Mouse (Mus musculus) urinary bladder, postnatal 14 days (tissue): ENCODE results near the gene Cpne4.

Source experiments
- DNase-seq: peaks from one replicate; pipeline ENCODE4 v3.0.0; 2021; ENCODE audit warnings: low spot score

Gene Cpne4

DNA sequence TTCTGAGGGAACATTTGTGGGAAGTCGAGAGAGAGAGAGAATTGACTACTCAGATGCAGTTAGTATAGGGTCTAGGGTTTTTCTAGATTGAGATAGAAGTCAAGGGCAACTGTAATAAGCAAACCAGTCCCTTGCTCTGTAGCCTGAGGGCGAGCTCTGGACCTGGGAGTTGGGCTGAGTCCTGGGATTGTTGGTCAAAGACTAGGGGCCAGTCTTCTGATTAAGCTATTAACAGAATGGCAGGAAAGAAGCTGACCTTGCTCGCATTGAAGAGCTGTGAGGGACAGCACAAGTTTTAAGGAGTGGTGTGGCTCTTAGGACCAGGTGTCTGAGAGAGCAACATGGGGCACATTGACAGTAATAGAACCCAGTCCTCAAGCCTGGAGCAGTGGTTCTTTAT is 140.0 kb downstream of the Cpne4 start:
- no peak for DNase-seq

DNA sequence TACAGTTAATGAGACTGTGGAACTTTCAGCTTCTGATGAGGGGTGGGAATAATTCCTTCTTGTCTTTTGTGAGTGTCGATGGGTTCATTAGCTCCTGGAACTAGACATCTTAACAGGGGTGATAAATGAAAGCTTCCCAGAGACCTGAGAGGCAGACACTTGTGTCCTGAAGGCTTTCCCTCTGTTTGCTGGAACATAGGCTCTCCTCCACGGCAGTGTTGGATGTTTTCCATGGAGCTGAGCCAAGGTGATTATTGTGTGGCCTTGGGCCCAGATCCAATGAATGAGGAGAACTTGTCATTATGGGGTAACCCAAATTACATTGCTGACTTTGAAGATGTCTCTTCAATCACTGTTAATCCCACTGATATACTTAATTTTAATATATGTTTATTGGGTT is 146.1 kb downstream of the Cpne4 start:
- DNase-seq = no peak

DNA sequence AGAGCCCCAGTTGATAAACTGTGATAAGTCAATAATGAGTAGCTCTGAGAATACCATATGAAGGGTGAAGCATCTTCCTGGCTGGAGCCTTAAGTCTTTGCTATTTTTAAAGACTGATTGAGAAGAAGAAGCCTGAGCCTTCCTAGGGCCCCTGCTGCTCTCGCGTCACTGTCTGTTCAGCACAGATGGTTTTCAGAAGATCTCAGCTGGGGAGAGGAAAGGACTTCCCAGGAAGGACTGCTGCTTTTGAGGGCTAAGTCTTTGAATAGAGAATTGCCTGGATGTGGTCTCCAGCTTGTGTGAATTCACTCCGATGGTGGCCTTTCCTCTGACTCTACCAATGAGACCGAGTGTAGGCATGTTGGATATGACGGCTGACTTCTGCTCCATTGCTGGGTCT is 163.7 kb downstream of the Cpne4 start:
- DNase-seq = no peak

DNA sequence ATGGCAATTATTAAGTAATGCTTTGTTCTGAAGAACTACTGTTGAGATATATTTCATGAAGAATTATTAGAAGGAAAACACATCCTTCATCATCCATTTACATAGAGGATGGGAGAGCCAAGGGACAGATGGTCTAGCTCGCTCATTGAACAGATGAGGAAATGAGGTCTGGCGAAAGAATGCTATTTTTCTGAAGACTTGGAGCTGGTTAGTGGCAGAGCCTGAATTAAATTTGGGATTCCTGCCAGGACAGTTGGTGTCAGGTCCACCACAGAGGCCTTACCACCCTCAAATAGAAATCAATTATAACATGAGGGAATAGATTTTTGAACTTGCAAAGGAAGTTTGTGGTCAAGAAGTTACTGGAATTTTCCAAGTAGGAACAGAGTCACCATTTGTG is 178.2 kb downstream of the Cpne4 start:
- DNase-seq = no peak

DNA sequence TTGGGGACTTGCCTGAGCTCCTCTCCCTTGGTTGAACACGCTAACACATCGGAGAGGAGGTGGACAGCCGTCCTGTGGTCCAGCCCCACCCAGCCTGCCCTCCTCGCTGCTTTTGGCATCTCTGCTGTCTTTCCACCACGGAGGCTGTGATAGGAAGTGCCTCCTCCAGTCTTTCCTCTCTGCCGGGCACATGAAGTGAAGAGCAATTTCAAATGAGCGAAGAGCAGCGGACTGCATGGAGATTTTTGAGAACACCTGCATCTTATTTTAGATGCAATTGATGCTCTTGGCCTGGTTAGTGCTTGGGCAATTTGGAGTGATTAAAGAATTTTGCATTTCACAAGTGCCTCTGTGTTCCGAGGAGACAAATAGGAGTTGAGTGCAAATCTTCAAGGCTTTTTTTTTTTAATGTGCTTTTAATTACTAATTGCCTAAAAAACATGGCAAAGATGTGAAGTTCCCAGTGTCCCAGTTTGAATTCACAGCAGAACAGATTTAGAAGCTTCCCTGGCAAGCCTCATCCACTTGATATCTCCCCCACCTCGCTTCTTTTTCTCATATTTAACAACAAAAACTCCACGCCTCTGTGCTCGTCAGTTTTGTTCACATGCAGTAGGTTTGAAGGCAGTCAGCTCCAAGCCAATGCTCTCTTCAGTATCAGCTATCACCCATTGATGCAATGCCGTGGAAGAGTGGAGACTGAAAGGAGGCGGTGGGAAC is 195.7 kb downstream of the Cpne4 start:
- DNase-seq = no peak

DNA sequence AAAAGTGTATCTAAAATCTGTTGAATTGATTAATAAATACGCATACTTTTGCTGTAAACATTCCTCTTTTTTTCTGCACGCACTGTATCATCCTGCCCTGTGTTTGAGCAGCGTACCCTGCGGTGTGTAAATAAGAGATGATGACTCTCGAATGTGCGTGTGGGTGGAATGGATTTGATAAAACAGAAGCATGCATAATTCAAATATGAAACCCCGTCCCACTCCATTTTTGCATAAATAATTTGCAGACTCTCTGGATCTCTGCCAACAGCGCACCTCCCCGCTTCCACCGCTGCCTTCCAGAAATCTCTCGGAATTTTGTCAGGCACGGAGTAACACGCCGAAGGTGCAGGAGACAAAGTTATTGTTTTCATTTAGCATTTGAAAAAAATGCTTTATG is 208.4 kb downstream of the Cpne4 start:
- no peak for DNase-seq

DNA sequence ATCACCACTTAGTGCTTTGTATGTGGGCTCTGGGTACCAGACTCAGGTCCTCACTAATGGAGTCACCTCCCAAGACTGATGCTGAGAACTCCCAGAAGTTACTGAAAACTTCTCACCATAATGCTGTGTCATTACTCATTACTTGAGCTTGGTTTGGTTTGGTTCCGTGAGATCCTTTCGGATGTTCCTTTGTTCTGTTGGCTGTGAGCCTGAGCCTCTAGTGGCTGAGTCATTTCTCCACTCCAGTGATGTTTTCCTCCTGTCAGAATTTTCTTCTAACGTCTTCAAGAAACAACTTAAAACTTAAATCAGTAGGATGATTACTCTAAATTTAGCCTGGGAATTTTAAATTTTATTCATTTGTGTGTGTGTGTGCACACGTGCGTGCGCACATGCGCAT is 212.9 kb downstream of the Cpne4 start:
- DNase-seq = no peak

DNA sequence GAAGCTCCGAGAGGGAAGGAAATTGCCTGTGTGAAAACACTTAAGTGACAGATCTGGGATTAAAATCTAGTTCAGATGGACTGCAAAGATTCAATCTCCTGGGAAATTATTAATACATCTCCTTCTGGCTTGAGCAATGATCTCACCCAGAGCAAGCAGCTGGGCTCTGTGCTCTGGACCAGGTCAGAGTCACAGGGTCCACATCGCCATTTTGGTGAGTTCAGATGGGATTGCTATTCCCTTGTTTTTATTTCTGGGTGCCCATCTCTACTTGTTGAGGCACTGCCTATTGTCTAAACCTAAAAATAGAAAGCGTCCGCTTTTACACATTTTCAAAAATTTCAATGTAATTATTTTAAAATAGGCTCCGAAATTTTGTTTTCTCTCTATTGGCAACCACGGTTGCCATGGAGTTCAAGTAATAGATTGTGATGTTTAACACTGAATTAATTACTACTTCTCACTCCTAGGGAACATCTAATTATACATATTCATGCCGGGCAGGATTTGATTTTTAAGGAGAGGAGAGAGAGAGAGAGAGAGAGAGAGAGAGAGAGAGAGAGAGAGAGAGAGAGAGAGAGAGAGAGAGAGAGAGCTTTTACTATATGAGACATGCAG is 229.2 kb downstream of the Cpne4 start:
- DNase-seq = no peak

DNA sequence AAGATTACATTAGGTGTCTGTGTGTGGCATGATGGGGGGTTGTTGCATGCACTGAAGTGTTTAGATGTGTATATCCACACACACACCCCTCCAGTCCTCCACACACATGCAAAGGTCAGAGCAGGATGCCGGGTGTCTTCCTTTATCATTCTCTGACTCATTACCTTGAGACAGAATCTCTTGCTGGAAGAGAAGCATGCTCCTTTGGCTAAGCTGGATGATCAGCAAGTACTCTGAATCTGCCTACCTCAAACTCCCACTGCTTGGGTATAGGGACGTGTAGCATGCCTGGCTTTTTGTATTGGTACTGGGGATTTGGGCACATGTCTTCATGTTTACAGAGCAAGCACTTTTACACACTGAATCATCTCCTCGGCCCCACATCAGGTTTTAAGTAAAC is 230.0 kb downstream of the Cpne4 start:
- DNase-seq = no peak

DNA sequence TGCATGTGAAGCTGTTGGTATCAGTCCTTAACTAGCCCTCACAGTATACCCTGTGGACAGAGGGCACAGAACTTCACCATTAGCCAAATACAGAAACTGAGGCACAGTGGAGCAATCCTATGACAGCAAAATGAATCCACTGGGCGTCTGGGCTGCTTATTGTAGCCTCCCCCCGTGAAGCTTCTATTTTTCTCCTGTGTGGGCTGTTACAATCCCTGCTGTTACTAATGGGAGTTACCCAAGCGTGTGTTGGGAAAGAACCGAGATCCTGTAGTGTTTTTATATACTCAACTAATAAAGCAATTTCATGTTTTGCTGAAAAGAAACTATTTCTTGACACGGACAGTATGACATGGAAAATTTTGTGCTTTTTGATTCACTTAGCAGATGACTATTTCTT is 230.7 kb downstream of the Cpne4 start:
- DNase-seq = no peak

DNA sequence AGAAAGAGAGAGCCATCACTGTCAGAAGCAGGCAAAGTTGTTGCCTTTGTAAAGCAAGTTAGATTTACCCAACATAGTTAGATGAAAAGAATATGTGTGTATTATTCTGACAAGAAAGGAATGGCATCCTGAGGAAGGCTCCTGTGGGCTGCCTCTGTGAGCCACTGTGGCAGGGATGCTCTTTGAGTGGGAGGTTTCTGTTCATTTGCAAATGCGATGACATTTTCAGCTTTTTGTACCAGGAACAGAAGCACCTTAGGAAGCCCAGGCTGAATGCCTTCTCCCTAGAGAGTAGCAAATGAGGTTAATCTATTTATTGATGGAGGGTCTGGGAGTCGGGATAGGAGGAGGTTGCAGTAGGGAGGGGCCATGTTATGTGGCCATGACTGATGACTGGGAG is 249.5 kb downstream of the Cpne4 start:
- no peak for DNase-seq

DNA sequence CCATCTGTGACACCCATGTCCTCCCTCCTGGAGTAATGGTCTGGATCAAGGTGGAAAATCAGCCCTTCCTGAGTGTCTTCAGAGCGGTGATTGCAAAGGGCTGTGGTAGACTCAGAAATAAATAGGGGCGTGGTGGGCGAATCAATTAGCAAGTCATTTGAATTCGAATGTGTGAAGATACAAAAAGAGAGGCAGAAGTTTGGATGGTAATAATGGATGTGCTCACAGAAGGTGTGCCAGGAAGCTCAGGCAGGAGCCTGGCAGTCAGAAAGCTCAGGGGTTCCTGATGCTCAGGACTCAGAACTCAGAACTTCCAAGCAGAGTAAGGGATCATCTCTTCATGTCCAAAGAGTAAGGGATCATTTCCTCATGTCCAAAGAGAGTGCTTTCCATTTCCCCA is 257.7 kb downstream of the Cpne4 start:
- no peak for DNase-seq

DNA sequence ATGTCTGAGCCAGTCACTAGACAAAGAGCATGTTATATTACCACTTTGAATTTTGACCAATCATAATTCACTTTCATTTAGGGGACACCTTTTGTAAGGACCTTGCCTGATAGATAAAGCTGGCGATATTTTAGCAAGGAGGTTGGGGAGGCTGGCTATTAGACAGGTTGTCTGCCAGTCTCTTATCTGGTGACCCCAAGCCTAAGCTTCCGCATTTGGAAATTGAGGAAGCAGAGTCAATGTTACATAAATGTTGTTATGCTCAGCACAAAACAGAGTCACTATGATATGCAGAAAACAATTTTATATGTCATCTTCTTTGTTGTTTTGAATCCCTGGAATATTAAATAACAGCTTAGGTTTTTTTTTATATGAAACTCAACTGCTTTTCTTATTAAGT is 267.6 kb downstream of the Cpne4 start:
- DNase-seq = no peak

DNA sequence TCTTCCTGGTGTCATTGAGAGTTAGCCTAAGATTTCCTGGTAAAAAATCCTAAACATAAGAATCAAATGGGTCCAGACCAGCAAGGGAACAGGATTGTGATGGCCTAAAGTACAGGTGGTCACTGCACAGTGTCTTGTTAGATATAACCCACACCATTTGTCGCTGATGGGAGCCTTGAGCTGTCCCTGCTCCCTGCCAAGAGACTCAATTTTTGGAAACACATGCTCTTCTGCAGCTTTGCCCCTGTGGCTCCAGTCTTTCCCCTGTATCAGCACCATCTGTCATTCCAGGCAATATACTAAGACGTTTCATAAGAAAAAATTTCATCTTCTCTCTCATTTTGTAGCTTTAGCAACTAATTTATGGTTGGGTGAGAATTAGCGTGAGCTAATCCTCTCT is 281.6 kb downstream of the Cpne4 start:
- no peak for DNase-seq

DNA sequence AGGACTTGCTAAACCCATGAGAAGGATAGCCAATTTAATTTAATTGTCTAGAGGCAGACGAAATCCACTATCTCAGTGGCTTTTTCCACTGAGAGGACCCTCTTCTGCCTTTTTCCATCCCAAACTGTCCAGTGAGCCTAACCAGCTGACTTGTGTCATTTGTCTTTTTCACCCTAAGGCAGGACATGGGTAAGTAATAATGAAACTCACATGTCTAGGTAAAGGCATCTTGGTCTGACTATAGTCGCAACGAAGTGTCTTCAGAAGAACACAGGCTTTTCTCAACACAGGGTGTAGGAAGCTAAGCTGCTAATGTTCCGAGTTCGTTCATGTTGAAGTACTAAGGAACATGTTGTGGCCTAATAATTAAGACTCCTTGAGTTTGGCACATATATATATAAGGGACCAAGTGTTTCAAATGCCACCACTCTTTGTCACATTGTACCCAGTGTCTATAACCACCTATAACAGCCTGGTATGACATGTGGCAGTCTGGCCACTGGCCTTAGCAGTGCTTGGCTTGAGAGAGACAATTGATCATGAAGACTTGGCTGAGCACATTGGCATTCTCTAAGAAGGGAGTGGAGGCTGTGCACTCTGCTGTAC is 286.0 kb downstream of the Cpne4 start:
- DNase-seq = no peak

DNA sequence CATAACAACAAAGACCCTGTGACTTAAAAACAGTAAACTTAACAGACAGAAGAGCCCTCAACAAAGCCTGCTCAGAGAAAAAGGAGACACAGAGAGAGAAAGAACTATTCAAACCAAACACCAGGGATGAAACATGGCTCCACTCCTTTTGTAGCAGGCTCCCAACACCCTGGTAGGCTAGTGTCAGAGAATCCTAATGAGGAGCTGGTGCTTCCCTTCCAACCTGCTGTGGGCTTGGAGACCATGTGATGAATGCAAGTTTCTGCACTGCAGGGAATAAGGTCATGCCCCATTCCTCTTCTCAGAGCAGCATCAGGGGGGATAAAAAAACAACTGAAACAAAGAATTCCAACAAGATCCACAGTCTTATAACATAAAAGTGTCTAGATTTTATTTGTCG is 290.8 kb downstream of the Cpne4 start:
- DNase-seq = no peak

DNA sequence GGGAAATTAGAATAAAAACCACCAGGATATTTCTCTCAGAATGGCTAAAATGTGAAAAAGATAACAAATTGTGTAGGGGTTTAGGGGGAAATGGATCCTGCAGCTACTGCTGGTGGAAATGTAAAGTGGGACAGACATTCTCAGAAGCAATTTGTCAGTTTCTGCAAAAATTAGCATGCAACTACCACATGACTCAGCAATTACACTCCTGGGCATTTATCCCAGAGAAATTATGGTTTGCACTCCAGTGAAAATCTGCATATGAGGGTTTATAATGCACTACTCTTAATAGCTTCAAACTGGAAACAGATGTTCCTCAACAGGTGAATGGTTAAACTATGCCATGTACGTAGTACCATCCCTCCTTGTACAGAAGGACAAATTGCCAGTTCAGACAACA is 294.2 kb downstream of the Cpne4 start:
- no peak for DNase-seq

DNA sequence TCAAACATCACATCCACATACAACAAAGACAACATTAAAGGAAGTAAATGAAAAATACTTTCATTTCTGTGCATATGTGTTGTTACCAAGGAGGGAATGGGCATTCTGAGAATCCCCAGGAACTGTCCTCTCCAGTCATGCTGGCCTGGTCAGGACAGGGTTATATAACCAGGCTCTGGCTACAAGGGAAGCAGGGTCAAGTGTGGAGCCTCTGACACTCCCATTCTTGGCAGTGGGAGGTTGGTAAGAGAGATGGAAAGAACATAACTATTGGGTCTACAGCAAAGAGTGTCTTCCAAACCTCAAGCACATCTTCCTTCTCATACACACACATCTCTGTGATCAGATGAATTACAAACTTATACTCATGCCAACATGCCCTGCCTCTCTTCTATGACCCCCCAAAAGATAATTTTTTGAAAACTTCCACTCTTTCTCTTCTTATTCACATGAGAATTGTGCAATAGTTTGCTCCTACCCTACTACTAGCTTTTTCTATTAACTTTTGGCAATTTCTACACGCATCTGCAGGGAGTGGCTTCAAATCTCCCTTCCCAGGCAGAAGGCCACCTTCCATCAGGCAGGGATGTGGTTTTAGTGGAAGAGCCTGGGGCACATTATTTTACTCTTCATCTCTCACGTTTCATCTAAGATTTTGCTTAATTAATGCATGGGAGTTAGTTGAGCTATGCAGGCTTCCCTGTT is 298.3 kb downstream of the Cpne4 start:
- DNase-seq = no peak

DNA sequence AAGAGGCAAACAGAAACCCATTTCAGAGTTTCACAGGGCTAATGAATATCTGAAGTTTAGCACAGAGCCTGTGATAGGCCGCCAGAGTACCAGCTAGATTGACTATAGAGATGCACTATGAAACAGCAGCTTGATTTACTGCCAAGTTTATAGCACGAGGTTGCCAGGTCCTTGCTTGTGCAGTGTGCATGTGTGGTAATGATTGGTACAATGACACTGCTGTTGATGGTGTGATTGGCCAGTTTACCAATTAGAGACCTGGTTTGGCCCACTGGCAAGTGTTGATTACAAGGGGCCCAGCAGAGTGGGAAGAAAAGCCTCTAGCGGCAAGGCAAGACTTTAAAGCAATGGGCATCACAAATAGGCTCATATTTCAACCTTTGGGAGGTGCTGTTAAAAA is 306.6 kb downstream of the Cpne4 start:
- no peak for DNase-seq

DNA sequence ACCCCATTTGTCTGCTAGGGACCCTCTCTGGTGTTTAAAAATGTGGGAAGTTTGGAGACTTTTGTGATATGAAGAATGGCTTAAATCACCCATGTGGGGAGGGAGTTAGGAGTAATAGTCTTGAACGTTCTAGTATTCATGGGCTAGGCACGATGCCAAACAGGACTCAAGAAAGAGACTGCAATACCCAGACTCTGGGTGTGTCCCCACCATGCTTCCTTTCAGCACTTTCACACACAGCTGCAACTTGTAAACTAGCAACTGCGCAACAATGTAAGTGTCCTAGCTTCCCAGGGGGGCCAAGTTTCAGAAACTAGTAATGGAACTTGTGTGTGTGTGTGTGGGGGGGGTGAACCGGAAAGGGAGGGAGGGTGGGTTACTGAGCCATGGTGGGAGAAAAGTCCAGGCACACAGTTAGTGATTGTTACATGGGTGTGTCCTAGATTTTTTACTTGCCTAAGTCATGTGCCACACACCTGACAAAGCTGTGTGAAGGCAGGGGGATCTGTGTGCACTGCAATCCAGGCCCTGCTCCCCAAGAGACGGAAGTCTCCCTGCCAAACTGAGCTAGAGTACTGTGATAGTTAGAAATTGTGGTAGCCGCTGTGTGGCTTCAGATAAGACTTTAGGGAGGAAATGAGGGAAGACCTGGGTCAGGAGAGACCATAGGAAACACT is 307.3 kb downstream of the Cpne4 start:
- DNase-seq = peak; percentile 4

DNA sequence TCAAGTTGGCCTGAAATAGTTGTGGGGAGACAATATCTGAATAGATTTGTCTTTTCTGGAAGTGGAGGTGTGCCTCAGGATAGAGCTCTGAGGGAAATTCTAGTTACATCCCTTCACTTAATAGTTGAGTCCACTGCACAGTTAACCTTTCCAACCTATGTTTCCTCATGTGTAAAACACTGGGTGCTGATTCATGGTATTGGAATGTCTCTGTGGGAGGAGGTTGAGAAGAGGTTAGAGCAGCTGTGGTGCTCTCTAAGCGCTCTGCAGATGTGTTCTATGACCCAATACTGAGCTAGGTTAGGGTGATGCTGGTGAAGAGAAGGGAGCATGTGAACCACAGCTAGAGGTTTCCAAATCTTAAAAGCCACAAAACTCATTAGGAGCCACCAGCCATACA is 318.7 kb downstream of the Cpne4 start:
- DNase-seq = no peak

DNA sequence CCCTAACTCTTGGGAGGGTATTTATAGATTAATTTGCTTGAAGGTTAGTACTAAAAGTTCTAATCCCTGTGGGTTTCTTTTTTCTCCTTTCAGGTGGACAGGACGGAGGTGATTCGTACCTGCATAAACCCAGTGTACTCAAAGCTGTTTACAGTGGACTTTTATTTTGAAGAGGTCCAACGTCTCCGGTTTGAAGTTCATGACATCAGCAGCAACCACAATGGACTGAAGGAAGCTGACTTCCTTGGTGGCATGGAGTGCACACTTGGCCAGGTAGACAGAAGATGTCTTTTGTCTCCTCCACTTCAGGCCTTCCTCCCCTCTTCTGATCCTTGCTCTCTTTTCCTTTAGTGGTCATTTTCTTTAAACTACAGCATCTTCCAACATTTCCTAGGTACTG is 325.5 kb downstream of the Cpne4 start:
- DNase-seq = no peak

DNA sequence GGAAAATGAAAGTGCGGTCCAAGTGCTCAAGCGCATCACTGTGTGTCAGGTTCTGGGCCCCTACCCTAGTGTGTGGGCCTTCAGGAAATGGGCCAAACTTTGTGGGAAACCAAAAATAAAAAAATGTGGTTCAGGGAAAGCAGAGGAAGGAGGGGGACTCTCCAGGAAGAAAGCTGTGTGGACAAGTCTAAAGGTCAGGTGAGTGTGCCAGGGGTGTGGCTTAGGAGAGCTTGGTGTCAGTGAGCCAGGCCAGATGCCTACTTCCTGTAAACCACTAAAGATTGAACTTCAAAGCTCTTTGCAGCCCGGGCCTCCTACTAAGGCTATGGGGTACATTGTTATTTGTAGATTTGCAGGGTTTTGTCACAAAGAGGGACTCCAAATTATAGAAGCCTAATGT is 327.1 kb downstream of the Cpne4 start:
- no peak for DNase-seq
